In genomic region chr4:155561661-155562442, GRCm38 (mm10) we compare ENCODE assay signal across 8 mouse cellular contexts. TPM values are rescaled to one million over a fixed set of nuclear protein-coding genes. Genes with fewer than 3 reads are reported as not detected.
DNase-seq lines count a peak whose midpoint lies in the region; ATAC-seq and TF ChIP-seq lines count a peak whose summit lies in the region.

Gene Nadk (plus strand): TSS chr4:155562378.

- peaks cover 21% of the 10 kb centered on the region for H3K4me1 ChIP-seq in kidney, postnatal 0 days (replicated peaks; ENCODE audit: insufficient read depth, low read length)
- peaks cover 39% of the 10 kb centered on the region for H3K4me1 ChIP-seq in limb, embryonic 12.5 days (replicated peaks)
- H3K4me1 ChIP-seq in midbrain, embryonic 14.5 days (ENCODE audit: control insufficient read depth, insufficient read depth, low read length) = peaks cover 11% of the 10 kb centered on the region

- peak within 1 kb of the TSS; percentile 36; the same call in 1 of the 2 replicates for H3K9ac ChIP-seq in kidney, postnatal 0 days (ENCODE audit: low read depth, low read length)
- H3K9ac ChIP-seq in limb, embryonic 12.5 days (replicated peaks) = peak within 1 kb of the TSS; percentile 42; the same call in 1 of the 2 replicates
- H3K9ac ChIP-seq in midbrain, embryonic 14.5 days (replicated peaks; ENCODE audit: low read length) = peak within 1 kb of the TSS; percentile 81; the same call in 1 of the 2 replicates

- no peak within 1 kb of the TSS; the same call in 1 of the 2 replicates for H3K4me3 ChIP-seq in kidney, postnatal 0 days (replicated peaks; ENCODE audit: low read depth, low read length)
- peak within 1 kb of the TSS; percentile 79 for H3K4me3 ChIP-seq in limb, embryonic 12.5 days (replicated peaks)
- H3K4me3 ChIP-seq in midbrain, embryonic 14.5 days (replicated peaks; ENCODE audit: low read depth, low read length) = peak within 1 kb of the TSS; percentile 84

- peaks cover 31% of the 10 kb centered on the region for H3K36me3 ChIP-seq in kidney, postnatal 0 days (ENCODE audit: insufficient read depth, low read length)
- peaks cover 39% of the 10 kb centered on the region for H3K36me3 ChIP-seq in limb, embryonic 12.5 days
- peaks cover 45% of the 10 kb centered on the region for H3K36me3 ChIP-seq in midbrain, embryonic 14.5 days (ENCODE audit: control insufficient read depth, insufficient read depth, low read length)

- peak within 1 kb of the TSS; percentile 70 for H3K27ac ChIP-seq in kidney, postnatal 0 days
- H3K27ac ChIP-seq in limb, embryonic 12.5 days = peak within 1 kb of the TSS; percentile 90
- H3K27ac ChIP-seq in midbrain, embryonic 14.5 days (replicated peaks; ENCODE audit: low read depth, low read length) = peak within 1 kb of the TSS; percentile 90

- ATAC-seq in kidney, postnatal 0 days (replicated peaks; ENCODE audit: low FRiP score, low read depth) = no peak
- ATAC-seq in activated CD4-positive, CD25-positive, alpha-beta regulatory T cell, adult 4 months = no peak
- no peak for ATAC-seq in limb, embryonic 12.5 days (ENCODE audit: insufficient number of reproducible peaks, insufficient read depth, low FRiP score, low TSS enrichment, low read depth)
- ATAC-seq in midbrain, embryonic 14.5 days (ENCODE audit: low FRiP score, low TSS enrichment) = no peak

- H3K4me2 ChIP-seq in kidney, postnatal 0 days (ENCODE audit: low read length) = peak within 1 kb of the TSS; percentile 53
- peak within 1 kb of the TSS; percentile 83 for H3K4me2 ChIP-seq in limb, embryonic 12.5 days
- H3K4me2 ChIP-seq in midbrain, embryonic 14.5 days (ENCODE audit: low read length) = peak within 1 kb of the TSS; percentile 92

- no peaks in the 10 kb centered on the region for H3K9me3 ChIP-seq in kidney, postnatal 0 days (replicated peaks; ENCODE audit: low read length)
- H3K9me3 ChIP-seq in limb, embryonic 12.5 days = no peaks in the 10 kb centered on the region
- H3K9me3 ChIP-seq in midbrain, embryonic 14.5 days (ENCODE audit: control insufficient read depth, low read length) = no peaks in the 10 kb centered on the region

- DNase-seq in kidney, postnatal 0 days (ENCODE audit: low spot score) = no peak
- no peak for DNase-seq in kidney, postnatal 10 days
- peak; percentile 31 for DNase-seq in fibroblast of lung, adult 2 months (ENCODE audit: low read depth)
- peak; percentile 44 to 55 for DNase-seq in heart, postnatal 10 days
- no peak for DNase-seq in midbrain, embryonic 14.5 days
- no peak for DNase-seq in frontal cortex, postnatal 14 days (ENCODE audit: low spot score in 2 of 2)

- intact Hi-C loops in heart, postnatal 10 days (cut with DNase I) = no loop called here

- H3K27me3 ChIP-seq in kidney, postnatal 0 days (ENCODE audit: insufficient read depth, low read length) = no peaks in the 10 kb centered on the region
- H3K27me3 ChIP-seq in limb, embryonic 12.5 days = no peaks in the 10 kb centered on the region
- H3K27me3 ChIP-seq in midbrain, embryonic 14.5 days (ENCODE audit: control insufficient read depth, insufficient read depth, low read length) = no peaks in the 10 kb centered on the region

- WGBS in kidney, postnatal 0 days = 62% methylated on average over 7 of the region's 7 CpGs
- WGBS in limb, embryonic 12.5 days = 72% methylated on average over 7 of the region's 7 CpGs
- 81% methylated on average over 7 of the region's 7 CpGs for WGBS in midbrain, embryonic 14.5 days

- no peak for TF ChIP-seq CTCF in kidney, postnatal 0 days (IDR thresholded peaks at IDR 0.05; ENCODE audit: low read depth)

RNA-seq across cellular contexts. Expression of gene Nadk, which starts in this region (rescaled TPM):
- polyA plus RNA-seq in kidney, postnatal 0 days (2015; fragmentation: Nextera tagmentation; extraction: Ambion mirVana) = 76.8 and 83.0 TPM in 2 replicates
- polyA plus RNA-seq in activated CD4-positive, CD25-positive, alpha-beta regulatory T cell, adult 4 months (2017; shearing (Covaris generic)) = 10 to 100 TPM; 42.7 to 49.1 TPM
- total RNA-seq in heart, postnatal 10 days (2021) = 10 to 100 TPM; 34.8 to 42.4 TPM
- 95.3 and 95.4 TPM in 2 replicates for polyA plus RNA-seq in limb, embryonic 12.5 days (2016; fragmentation: Nextera tagmentation; extraction: Ambion mirVana)
- polyA plus RNA-seq in midbrain, embryonic 14.5 days (2014; fragmentation: Nextera tagmentation; extraction: Ambion mirVana) = 70.4 and 95.1 TPM in 2 replicates

Comparison
In these comparisons a context has a peak if more than half of its experiments do, and no peak if none do; other contexts are left out.
1. DNase-seq: peak in fibroblast of lung, adult 2 months (single experiment) and heart, postnatal 10 days (2 of 2); none in kidney, postnatal 0 days (single experiment), kidney, postnatal 10 days (single experiment), midbrain, embryonic 14.5 days (single experiment) and frontal cortex, postnatal 14 days (0 of 2).
2. Peak in every context shown above with its lines, with median percentiles within 50 percentile points of each other: H3K27ac ChIP-seq, H3K4me2 ChIP-seq and H3K9ac ChIP-seq.